Mouse (Mus musculus) midbrain, embryonic 16.5 days (tissue): Measurements from ENCODE around the gene Glipr1l2. TPM values are rescaled to one million over a fixed set of nuclear protein-coding genes. Genes with fewer than 3 reads are reported as not detected.
A peak's percentile ranks its signal among the peaks of the same experiment; 100 is the strongest.
"Not testable (repeated sequence)": the region's sequence is repeated elsewhere in the genome, so short reads cannot be mapped to it uniquely, and the experiment has no call there.

Experiments used
- ATAC-seq: fragments of 200-750 bp; cut with Nextera tagmentation; 2 replicates; pipeline ENCODE4 v1.8.0; 2017; ENCODE audit warnings: moderate TSS enrichment
- H3K27ac ChIP-seq: fragments of 300-500 bp; sonication (generic); 2 replicates; pipeline ENCODE4 v1.5.1; 2014; ENCODE audit warnings: mild to moderate bottlenecking, low read length, mixed read lengths
- H3K27me3 ChIP-seq: fragments of 300-500 bp; sonication (generic); 2 replicates; pipeline ENCODE4 v1.6.1; 2014; ENCODE audit warnings: low read depth, low read length, mixed read lengths; ENCODE audit not compliant: control insufficient read depth, insufficient read depth
- H3K36me3 ChIP-seq: fragments of 300-500 bp; sonication (generic); 2 replicates; pipeline ENCODE4 v1.6.1; 2014; ENCODE audit warnings: mild to moderate bottlenecking, low read length, moderate library complexity, mixed read lengths; ENCODE audit not compliant: control insufficient read depth, insufficient read depth
- H3K4me1 ChIP-seq: fragments of 300-500 bp; sonication (generic); 2 replicates; pipeline ENCODE4 v1.6.1; 2014; ENCODE audit warnings: mild to moderate bottlenecking, low read length, mixed read lengths; ENCODE audit not compliant: control insufficient read depth, insufficient read depth
- H3K4me2 ChIP-seq: fragments of 300-500 bp; sonication (generic); 2 replicates; pipeline ENCODE4 v1.6.1; 2014; ENCODE audit warnings: mild to moderate bottlenecking, low read length, mixed read lengths
- H3K4me3 ChIP-seq: fragments of 300-500 bp; sonication (generic); 2 replicates; pipeline ENCODE4 v1.5.1; 2014; ENCODE audit warnings: low read depth, mild to moderate bottlenecking, low read length, moderate library complexity, mixed read lengths
- H3K9ac ChIP-seq: fragments of 300-500 bp; sonication (generic); 2 replicates; pipeline ENCODE4 v1.6.1; 2014; ENCODE audit warnings: low read depth, low read length, mixed read lengths
- H3K9me3 ChIP-seq: fragments of 300-500 bp; sonication (generic); replicated peaks from 2 replicates; pipeline ENCODE4 v1.6.1; 2014; ENCODE audit warnings: mild to moderate bottlenecking, low read length, mixed read lengths; ENCODE audit not compliant: control insufficient read depth, poor library complexity, severe bottlenecking
- WGBS: fragments of 180-500 bp; shearing (Covaris S2); extraction: QIAGEN DNeasy Blood & Tissue Kit; methylation state at CpG from one replicate; pipeline ENCODE4 v1.1.7; 2014; 5-methylcytosine and 5-hydroxymethylcytosine counted together
- polyA plus RNA-seq: library from polyadenylated mRNA; unstranded; fragments of >200 nt; fragmentation: Nextera tagmentation; extraction: Ambion mirVana; gene quantifications from 2 replicates; pipeline ENCODE4 v1.2.1, GENCODE M21; 2015

Gene Glipr1l2
- polyA plus RNA-seq, 1 experiment from 2014 or later: not detected

DNA sequence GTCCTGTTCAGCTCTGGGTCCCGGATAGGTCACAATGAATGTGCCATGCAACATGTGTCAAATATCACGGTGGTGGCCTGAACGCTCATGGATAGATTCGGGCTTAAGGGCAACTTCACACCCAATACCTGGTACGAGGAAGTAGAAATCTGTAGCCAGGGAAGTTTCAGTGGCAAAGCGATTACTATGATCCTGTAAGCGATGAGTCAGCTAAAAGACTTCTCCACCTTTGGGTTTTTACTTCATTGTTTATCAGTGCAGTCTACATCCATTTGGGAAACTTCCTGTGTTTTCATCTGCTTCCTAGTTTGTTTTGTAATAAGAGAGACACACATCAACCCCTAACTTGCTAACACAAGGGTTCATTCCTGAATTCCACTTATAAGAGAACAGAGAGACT lies 27.2 kb downstream of the Glipr1l2 start:
- H3K27me3 ChIP-seq: no peaks in the 10 kb centered on the region
- H3K36me3 ChIP-seq: no peaks in the 10 kb centered on the region
- H3K4me3 ChIP-seq: no peak overlapping the region
- no peak overlapping the region for H3K27ac ChIP-seq
- no peak for ATAC-seq
- WGBS: 97% methylated on average over 7 of the region's 7 CpGs
- H3K9ac ChIP-seq: no peak overlapping the region
- H3K4me1 ChIP-seq: no peaks in the 10 kb centered on the region
- H3K9me3 ChIP-seq: no peaks in the 10 kb centered on the region
- no peak overlapping the region for H3K4me2 ChIP-seq

DNA sequence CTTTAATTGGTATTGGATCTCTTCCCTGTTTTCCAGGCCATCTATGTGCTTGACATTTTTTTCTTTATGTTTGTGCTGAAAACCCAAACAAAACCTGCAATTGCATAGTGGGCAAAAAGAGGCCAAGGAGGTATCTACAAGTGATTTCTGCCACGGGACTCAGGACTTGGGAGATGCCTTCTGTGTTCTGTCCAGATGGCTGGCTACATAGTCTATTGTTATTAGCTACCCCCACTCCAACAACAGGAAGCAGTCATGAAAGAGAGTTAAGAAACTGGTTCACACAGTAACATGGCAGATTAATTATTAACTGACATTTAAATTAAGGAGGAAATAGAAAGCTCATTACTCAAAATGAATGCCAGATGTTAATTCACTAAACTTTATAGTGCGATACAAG lies 41.9 kb downstream of the Glipr1l2 start:
- not testable (repeated sequence) for H3K27ac ChIP-seq, H3K9me3 ChIP-seq, H3K9ac ChIP-seq, H3K4me3 ChIP-seq, ATAC-seq, H3K36me3 ChIP-seq, H3K4me1 ChIP-seq, H3K27me3 ChIP-seq, H3K4me2 ChIP-seq
- WGBS: 61% methylated on average over 2 of the region's 2 CpGs

DNA sequence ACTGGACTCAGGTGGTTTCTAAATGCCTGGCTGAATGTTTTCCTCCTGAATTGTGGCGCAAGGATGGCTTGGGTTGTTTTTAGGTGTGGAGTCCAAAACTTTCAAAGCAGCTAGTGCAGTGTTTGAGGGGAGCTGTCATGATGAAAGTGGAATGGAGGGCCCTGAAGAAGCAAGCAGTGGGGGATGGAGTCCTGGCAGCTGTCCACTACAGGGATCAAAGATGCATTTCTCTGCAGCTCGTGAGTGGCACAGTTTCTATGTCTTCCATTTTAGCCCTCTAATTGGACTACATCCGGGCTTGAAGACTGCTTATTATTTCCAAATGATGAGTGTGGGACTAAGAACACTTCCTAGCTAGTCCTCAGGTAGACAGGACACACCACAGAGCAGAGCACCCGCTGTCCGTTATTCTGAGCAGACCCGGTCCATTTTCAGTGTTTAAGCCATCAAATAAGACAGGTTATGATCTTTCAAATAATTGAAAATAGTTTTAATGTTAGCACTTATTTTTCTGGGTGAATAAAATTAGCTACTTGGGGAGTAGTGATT lies 44.6 kb downstream of the Glipr1l2 start:
- peak; percentile 54; the same call in 1 of the 2 replicates for ATAC-seq
- not testable (repeated sequence) for H3K9me3 ChIP-seq

DNA sequence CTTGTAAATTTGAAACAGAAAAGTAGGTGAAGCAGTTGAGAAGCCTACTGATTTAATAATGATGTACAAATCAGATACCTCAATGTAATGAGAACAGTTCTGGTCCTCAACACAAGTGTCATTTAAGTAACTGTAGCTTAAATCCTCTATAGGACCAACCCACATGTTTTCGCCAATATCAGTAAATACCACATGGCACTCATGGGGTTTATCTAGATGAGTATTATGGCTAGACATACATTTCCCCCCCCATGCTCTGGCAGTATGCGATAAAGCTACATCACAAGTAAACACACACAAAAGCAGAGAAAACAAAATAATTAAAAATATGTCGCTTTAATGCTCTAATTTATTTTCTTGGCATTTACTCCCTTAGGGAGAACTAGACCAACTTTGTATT lies 49.0 kb downstream of the Glipr1l2 start:
- Histone ChIP-seq H3K36me3 (no peaks in the 10 kb centered on the region), H3K9me3 (no peaks in the 10 kb centered on the region), H3K27ac (no peak overlapping the region), H3K9ac (no peak overlapping the region), H3K4me2 (no peak overlapping the region), H3K4me1 (no peaks in the 10 kb centered on the region), H3K4me3 (no peak overlapping the region), H3K27me3 (no peaks in the 10 kb centered on the region)
- WGBS: 93% methylated on average over 3 of the region's 3 CpGs
- no peak for ATAC-seq

More for the DNA sequence above, 44.6 kb downstream of the Glipr1l2 start:
- not testable (repeated sequence) for H3K27me3 ChIP-seq, H3K4me3 ChIP-seq, H3K4me1 ChIP-seq, H3K36me3 ChIP-seq, H3K4me2 ChIP-seq, H3K9ac ChIP-seq, H3K27ac ChIP-seq
- 69% methylated on average over 6 of the region's 6 CpGs for WGBS

DNA sequence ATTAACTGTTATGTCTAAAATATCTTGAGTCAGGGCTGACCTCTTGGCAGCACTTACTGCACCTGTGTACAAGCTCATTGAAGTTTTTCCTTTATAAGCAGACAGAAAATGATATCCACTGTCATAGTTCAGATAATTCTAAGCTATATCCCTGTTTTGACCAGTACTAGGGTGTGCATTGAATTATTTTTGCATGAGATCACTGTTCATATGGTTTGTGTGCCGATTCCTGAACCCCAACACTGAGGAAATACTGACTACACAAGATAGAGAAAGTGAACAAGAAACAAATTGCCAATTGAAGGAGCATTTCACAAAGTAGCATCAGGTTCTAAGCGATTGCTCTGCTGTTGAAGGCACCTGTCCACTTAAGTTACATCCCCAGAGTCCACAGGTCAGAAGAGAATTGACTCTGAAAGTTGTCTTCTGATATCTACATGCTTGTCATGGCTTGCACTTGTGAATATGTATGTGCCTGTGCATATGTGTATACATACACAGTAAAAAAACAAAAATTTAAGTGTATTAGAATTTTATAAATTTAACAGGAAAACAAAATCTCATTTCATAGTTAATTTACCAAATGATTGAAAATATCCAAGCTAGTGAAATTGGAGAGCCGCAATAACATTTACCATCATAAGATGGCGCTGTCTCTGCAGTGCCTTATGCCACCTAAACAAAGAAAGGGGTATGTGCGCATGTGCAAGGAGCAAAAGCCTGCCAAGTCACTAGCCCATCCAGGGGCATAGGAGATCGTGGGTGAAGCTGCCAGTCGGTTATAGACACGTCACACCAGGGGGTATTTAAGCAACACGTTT lies 55.1 kb downstream of the Glipr1l2 start:
- WGBS: 18% methylated on average over 9 of the region's 9 CpGs
- ATAC-seq: peak; percentile 95
- no peak overlapping the region for H3K27ac ChIP-seq

DNA sequence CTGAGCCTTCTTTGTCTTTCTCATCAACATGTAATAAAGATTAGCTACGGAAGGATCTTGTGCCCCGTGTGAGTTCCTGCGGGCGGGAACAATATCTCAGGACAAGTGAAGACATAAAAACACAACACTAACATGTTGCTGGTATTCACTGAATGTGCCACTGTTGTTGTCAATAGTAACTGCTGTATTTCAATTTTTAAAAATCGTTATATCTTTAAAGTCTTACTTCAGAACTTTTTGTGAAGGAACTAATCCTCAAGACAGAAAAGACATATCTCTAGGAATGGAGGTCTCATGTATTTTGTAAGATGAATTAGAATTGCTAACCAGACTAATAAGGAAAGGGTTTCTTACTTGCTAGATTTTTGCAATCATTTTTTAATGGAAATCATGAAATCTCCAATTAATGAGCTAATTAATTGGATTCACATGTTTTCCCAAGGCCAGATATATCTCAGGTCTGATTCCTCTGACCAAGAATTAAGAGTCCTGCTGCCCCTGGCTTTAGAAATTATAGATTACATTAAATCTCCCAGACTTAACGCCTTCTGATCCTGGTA lies 55.8 kb downstream of the Glipr1l2 start:
- peak overlapping the region; percentile 35 for H3K4me3 ChIP-seq
- H3K9ac ChIP-seq: peak overlapping the region; percentile 54; the same call in 1 of the 2 replicates
- peak overlapping the region; percentile 49 for H3K4me2 ChIP-seq
- H3K27me3 ChIP-seq: no peaks in the 10 kb centered on the region
- H3K36me3 ChIP-seq: no peaks in the 10 kb centered on the region
- 28% methylated on average over 6 of the region's 6 CpGs for WGBS
- H3K27ac ChIP-seq: no peak overlapping the region
- H3K9me3 ChIP-seq: no peaks in the 10 kb centered on the region
- H3K4me1 ChIP-seq: peaks cover 2% of the 10 kb centered on the region; the same call in 1 of the 2 replicates
- peak; percentile 72 for ATAC-seq

More for the DNA sequence above, 55.1 kb downstream of the Glipr1l2 start:
- Histone ChIP-seq H3K4me2 (peak overlapping the region; percentile 49), H3K4me1 (peaks cover 2% of the 10 kb centered on the region; the same call in 1 of the 2 replicates), H3K9ac (peak overlapping the region; percentile 54; the same call in 1 of the 2 replicates), H3K4me3 (peak overlapping the region; percentile 35), H3K36me3 (no peaks in the 10 kb centered on the region), H3K9me3 (no peaks in the 10 kb centered on the region), H3K27me3 (no peaks in the 10 kb centered on the region)

DNA sequence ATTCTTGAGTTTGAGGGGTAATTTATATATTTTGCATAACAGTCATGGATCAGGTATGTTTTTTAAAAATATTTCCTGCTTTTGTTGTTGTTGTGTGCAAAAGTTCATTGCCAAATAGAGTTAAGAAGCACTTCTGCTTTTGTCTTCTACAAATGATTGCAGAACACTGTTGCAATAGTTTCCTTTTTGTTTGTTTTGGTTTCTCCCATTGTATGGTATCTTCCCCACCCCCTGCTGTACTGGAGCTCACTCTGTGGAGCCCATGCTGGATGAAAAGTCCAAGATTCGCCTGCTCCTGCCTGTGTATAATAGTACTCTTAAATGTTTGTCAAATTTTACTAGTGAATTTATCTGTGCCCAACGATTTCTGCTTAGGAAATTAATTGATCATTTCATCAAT lies 56.7 kb downstream of the Glipr1l2 start:
- Histone ChIP-seq H3K4me2 (no peak overlapping the region), H3K9me3 (no peaks in the 10 kb centered on the region), H3K9ac (no peak overlapping the region), H3K4me1 (peaks cover 2% of the 10 kb centered on the region; the same call in 1 of the 2 replicates), H3K27ac (no peak overlapping the region), H3K36me3 (no peaks in the 10 kb centered on the region), H3K4me3 (no peak overlapping the region), H3K27me3 (no peaks in the 10 kb centered on the region)
- 55% methylated on average over 2 of the region's 2 CpGs for WGBS
- no peak for ATAC-seq
